Mouse (Mus musculus) thymus, adult 2 months (tissue): ENCODE measurements at regions not wholly inside any gene's neighbourhood (a gene's known extent, or its start where the extent isn't known, plus 50 kb on each side); places are given as distances from the start of the nearest gene placed in this dataset.

Source experiments
- CTCF ChIP-seq: fragments of 200-500 bp; IDR thresholded peaks from 2 replicates; pipeline ENCODE4 v1.5.1; 2012; ENCODE audit warnings: mild to moderate bottlenecking, control low read depth, low read length, moderate library complexity, borderline replicate concordance; ENCODE audit not compliant: control insufficient read depth, poor library complexity, insufficient read depth; ENCODE audit errors: extremely low read depth
- POLR2A ChIP-seq: fragments of 200-500 bp; IDR thresholded peaks from 2 replicates; pipeline ENCODE4 v1.6.1; 2012; ENCODE audit warnings: mild to moderate bottlenecking, low read length, control low read depth, moderate library complexity; ENCODE audit not compliant: control insufficient read depth, poor library complexity, insufficient read depth; ENCODE audit errors: extremely low read depth

DNA sequence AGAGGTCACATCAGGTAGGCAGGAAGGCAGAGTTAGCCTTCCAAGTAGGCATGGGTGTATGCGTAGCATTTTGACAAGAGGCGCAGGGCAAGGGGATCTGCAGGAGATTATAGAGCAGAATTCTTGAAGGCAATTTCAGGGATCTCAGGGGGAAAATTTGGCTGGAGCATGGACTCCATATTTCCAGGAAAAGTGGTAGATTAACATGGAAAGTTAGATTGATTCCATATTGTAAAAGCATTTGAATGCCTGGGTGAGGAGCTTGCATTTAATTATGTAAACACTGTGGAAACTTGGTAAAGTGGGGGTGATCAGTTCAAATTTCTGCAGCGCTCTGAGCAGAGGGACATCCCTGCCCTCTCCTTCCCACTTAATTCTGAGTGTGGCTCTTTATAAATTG is 146.7 kb downstream of the Pax3 start:
- TF ChIP-seq POLR2A (no peak), CTCF (no peak)
